ENCODE assay signal across 9 mouse cellular contexts in the genomic region with DNA sequence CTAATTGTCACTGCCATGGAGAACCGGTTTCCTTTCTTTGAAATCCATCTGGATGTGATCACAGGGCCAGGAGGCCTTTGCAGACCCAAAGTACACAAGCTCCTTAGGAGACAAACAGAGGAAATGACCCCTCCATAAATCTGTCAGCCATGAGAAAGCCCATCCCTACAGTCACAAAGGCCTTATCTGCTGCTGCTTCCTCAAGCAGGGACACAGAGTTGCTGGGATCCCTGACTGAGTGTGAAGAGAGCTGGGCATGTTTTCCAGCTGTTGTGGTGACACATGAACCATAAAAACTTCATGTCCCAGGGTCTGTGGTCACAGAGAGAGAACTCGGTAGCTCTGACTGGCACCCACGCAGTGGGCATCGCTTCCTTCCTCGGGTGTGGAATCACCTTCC. TPM values are rescaled to one million over a fixed set of nuclear protein-coding genes. Genes with fewer than 3 reads are reported as not detected.
DNase-seq lines count a peak whose midpoint lies in the region; ATAC-seq and TF ChIP-seq lines count a peak whose summit lies in the region.
"Had no signal": no experiment of that assay in that cellular context is flagged by ENCODE, and none has a peak within 500 bp of the region (broad histone marks: within the 10 kb centered on the region; RNA-seq: fewer than 3 reads in every experiment).

No protein-coding gene starts in this region.

- TF ChIP-seq EP300 in heart, adult 2 months (IDR thresholded peaks at IDR 0.05; ENCODE audit: insufficient read depth, low read depth, low read length): peak; percentile 77
- TF ChIP-seq EP300 in lung, postnatal 0 days (IDR thresholded peaks at IDR 0.05): peak; percentile 94

- peak overlapping the region; percentile 36; the same call in 1 of the 2 replicates for H3K27ac ChIP-seq in heart, adult 2 months
- H3K27ac ChIP-seq in lung, postnatal 0 days (ENCODE audit: low read length): no peak overlapping the region
- no peak overlapping the region for H3K27ac ChIP-seq in midbrain, embryonic 14.5 days (replicated peaks; ENCODE audit: low read depth, low read length)

- H3K4me1 ChIP-seq in heart, adult 2 months (ENCODE audit: control insufficient read depth, insufficient read depth, low read length): peaks cover 6% of the 10 kb centered on the region
- no peaks in the 10 kb centered on the region; the same call in 1 of the 2 replicates for H3K4me1 ChIP-seq in lung, postnatal 0 days (ENCODE audit: insufficient read depth, low read depth, low read length)
- no peaks in the 10 kb centered on the region for H3K4me1 ChIP-seq in midbrain, embryonic 14.5 days (ENCODE audit: control insufficient read depth, insufficient read depth, low read length)

- intact Hi-C loops in heart, adult 2 months (cut with DNase I): no loop called here

- no peaks in the 10 kb centered on the region for H3K36me3 ChIP-seq in heart, adult 2 months (ENCODE audit: control insufficient read depth, insufficient read depth, low read length)
- no peaks in the 10 kb centered on the region for H3K36me3 ChIP-seq in lung, postnatal 0 days (ENCODE audit: insufficient read depth, low read length)
- H3K36me3 ChIP-seq in midbrain, embryonic 14.5 days (ENCODE audit: control insufficient read depth, insufficient read depth, low read length): no peaks in the 10 kb centered on the region

- 0 out of 2 replicates have a peak, but pooled peaks have one; percentile 31 for TF ChIP-seq POLR2A in heart, adult 2 months (IDR thresholded peaks at IDR 0.05; ENCODE audit: insufficient read depth, low read depth, low read length)

- no peaks in the 10 kb centered on the region for H3K9me3 ChIP-seq in lung, postnatal 0 days (ENCODE audit: low read length)
- no peaks in the 10 kb centered on the region for H3K9me3 ChIP-seq in midbrain, embryonic 14.5 days (ENCODE audit: control insufficient read depth, low read length)

- ATAC-seq in lung, postnatal 0 days: peak; percentile 94
- ATAC-seq in activated CD4-positive, CD25-positive, alpha-beta regulatory T cell, adult 4 months: no peak
- ATAC-seq in midbrain, embryonic 14.5 days (ENCODE audit: low FRiP score, low TSS enrichment): no peak

- H3K4me2 ChIP-seq in lung, postnatal 0 days (replicated peaks; ENCODE audit: low read depth, low read length): no peak overlapping the region
- no peak overlapping the region for H3K4me2 ChIP-seq in midbrain, embryonic 14.5 days (ENCODE audit: low read length)

- no peak overlapping the region for H3K4me3 ChIP-seq in heart, adult 2 months
- no peak overlapping the region for H3K4me3 ChIP-seq in lung, postnatal 0 days (ENCODE audit: low read depth, low read length)
- no peak overlapping the region for H3K4me3 ChIP-seq in midbrain, embryonic 14.5 days (replicated peaks; ENCODE audit: low read depth, low read length)

- TF ChIP-seq CTCF in heart, adult 2 months (IDR thresholded peaks at IDR 0.05): no peak
- TF ChIP-seq CTCF in lung, postnatal 0 days (IDR thresholded peaks at IDR 0.05): no peak

- WGBS in heart, adult 2 months: 43% methylated on average over 5 of the region's 5 CpGs
- WGBS in lung, postnatal 0 days: 36% methylated on average over 5 of the region's 5 CpGs
- 86% methylated on average over 5 of the region's 5 CpGs for WGBS in midbrain, embryonic 14.5 days

- H3K79me2 ChIP-seq in heart, adult 2 months (replicated peaks; ENCODE audit: control insufficient read depth, insufficient read depth, low read length): no peaks in the 10 kb centered on the region

- no peaks in the 10 kb centered on the region for H3K27me3 ChIP-seq in heart, adult 2 months (ENCODE audit: control insufficient read depth, insufficient read depth, low read length)
- H3K27me3 ChIP-seq in lung, postnatal 0 days (replicated peaks; ENCODE audit: insufficient read depth, low read length): no peaks in the 10 kb centered on the region
- H3K27me3 ChIP-seq in midbrain, embryonic 14.5 days (ENCODE audit: control insufficient read depth, insufficient read depth, low read length): no peaks in the 10 kb centered on the region

- DNase-seq in T-cell, adult 2 months (ENCODE audit: low spot score): peak; percentile 19
- no peak for DNase-seq in heart, adult 2 months
- peak; percentile 26 to 53 for DNase-seq in kidney, adult 8-10 months
- DNase-seq in lung, postnatal 0 days (ENCODE audit: low spot score): peak; percentile 79
- DNase-seq in gastrocnemius, adult 8-10 months (ENCODE audit: low spot score in 2 of 2): no peak
- no peak for DNase-seq in midbrain, embryonic 14.5 days
- DNase-seq in urinary bladder, postnatal 14 days (ENCODE audit: low spot score): no peak
- DNase-seq: gastrocnemius, postnatal 25 days had no signal

- H3K9ac ChIP-seq in heart, adult 2 months (ENCODE audit: low read depth, low read length): no peak overlapping the region
- no peak overlapping the region for H3K9ac ChIP-seq in lung, postnatal 0 days (replicated peaks; ENCODE audit: low read depth)
- H3K9ac ChIP-seq in midbrain, embryonic 14.5 days (replicated peaks; ENCODE audit: low read length): no peak overlapping the region

RNA-seq across cellular contexts. Expression of gene Itpr2, which starts 28.7 kb away (rescaled TPM):
- total RNA-seq in heart, adult 2 months (2021): 10 to 100 TPM; 20.1 to 23.7 TPM
- polyA plus RNA-seq in heart, adult 2 months (2012; rRNA removed): 6.6 and 8.1 TPM in 2 replicates
- 15.7 and 23.2 TPM in 2 replicates for polyA plus RNA-seq in lung, postnatal 0 days (2015; fragmentation: Nextera tagmentation; extraction: Ambion mirVana)
- polyA plus RNA-seq in activated CD4-positive, CD25-positive, alpha-beta regulatory T cell, adult 4 months (2017; shearing (Covaris generic)): 10 to 100 TPM; 69.2 to 77.7 TPM
- 1 to 10 TPM; 4.1 to 6.2 (median 5.0) TPM for total RNA-seq in gastrocnemius, adult 8-10 months (2022)
- 3.7 and 6.0 TPM in 2 replicates for polyA plus RNA-seq in midbrain, embryonic 14.5 days (2014; fragmentation: Nextera tagmentation; extraction: Ambion mirVana)

RNA-seq across cellular contexts. Expression of gene Fgfr1op2, which starts 46.2 kb away (rescaled TPM):
- total RNA-seq in heart, adult 2 months (2021): 10 to 100 TPM; 67.5 to 72.2 TPM
- 31.3 and 42.6 TPM in 2 replicates for polyA plus RNA-seq in heart, adult 2 months (2012; rRNA removed)
- polyA plus RNA-seq in lung, postnatal 0 days (2015; fragmentation: Nextera tagmentation; extraction: Ambion mirVana): 99.2 and 109 TPM in 2 replicates
- polyA plus RNA-seq in activated CD4-positive, CD25-positive, alpha-beta regulatory T cell, adult 4 months (2017; shearing (Covaris generic)): 100 to 1,000 TPM in 1 of 2 experiments, 10 to 100 TPM in 1; 94.8 to 109 TPM
- 10 to 100 TPM; 51.1 to 60.5 (median 55.3) TPM for total RNA-seq in gastrocnemius, adult 8-10 months (2022)
- 41.5 and 52.3 TPM in 2 replicates for polyA plus RNA-seq in midbrain, embryonic 14.5 days (2014; fragmentation: Nextera tagmentation; extraction: Ambion mirVana)

RNA-seq across cellular contexts. Expression of gene Ints13, which starts 46.9 kb away (rescaled TPM):
- total RNA-seq in heart, adult 2 months (2021): 10 to 100 TPM; 17.8 to 18.2 TPM
- 8.5 and 20.5 TPM in 2 replicates for polyA plus RNA-seq in heart, adult 2 months (2012; rRNA removed)
- polyA plus RNA-seq in lung, postnatal 0 days (2015; fragmentation: Nextera tagmentation; extraction: Ambion mirVana): 27.0 and 27.4 TPM in 2 replicates
- 10 to 100 TPM; 63.2 to 79.5 TPM for polyA plus RNA-seq in activated CD4-positive, CD25-positive, alpha-beta regulatory T cell, adult 4 months (2017; shearing (Covaris generic))
- 10 to 100 TPM in 3 of 4 experiments, 1 to 10 TPM in 1; 8.8 to 12.1 (median 11.4) TPM for total RNA-seq in gastrocnemius, adult 8-10 months (2022)
- 37.9 and 53.9 TPM in 2 replicates for polyA plus RNA-seq in midbrain, embryonic 14.5 days (2014; fragmentation: Nextera tagmentation; extraction: Ambion mirVana)

Comparison
In these comparisons a context has a peak if more than half of its experiments do, and no peak if none do; other contexts are left out.
1. DNase-seq: peak in T-cell, adult 2 months (single experiment), kidney, adult 8-10 months (2 of 2) and lung, postnatal 0 days (single experiment); none in heart, adult 2 months (0 of 2), gastrocnemius, adult 8-10 months (0 of 2), midbrain, embryonic 14.5 days (single experiment) and urinary bladder, postnatal 14 days (single experiment).